Mouse (Mus musculus) T-helper 2 cell (primary cell): ENCODE results near the gene Dnajc13.

Experiments
- in situ Hi-C: fragments of 300-600 bp; cut with MboI, MseI; formaldehyde crosslinking; loops from one replicate; pipeline ENCODE4 v1.15.1; 2025; ENCODE audit warnings: high pct_unique_total_duplicates

The Dnajc13 gene

DNA sequence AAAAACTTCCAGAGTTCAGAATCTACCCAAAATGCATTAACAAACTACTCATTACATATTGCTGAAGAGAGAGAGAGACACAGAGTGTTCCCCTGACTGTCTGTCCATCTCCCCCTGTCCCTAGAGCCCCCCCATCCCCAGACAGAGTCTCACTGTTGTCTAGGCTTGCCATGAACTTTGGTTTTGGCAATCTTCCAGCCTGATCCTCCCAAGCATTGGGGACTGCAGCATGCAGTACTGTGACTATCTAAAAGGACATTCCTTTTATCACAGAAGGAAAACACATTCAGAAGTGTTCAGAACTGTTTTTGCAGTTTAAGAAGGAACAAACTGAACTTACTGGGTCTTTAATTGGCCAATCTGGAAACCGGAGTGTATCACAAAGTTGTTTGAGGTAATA is 74.0 kb downstream of the Dnajc13 start:
- in situ Hi-C loops, result no loop called here

DNA sequence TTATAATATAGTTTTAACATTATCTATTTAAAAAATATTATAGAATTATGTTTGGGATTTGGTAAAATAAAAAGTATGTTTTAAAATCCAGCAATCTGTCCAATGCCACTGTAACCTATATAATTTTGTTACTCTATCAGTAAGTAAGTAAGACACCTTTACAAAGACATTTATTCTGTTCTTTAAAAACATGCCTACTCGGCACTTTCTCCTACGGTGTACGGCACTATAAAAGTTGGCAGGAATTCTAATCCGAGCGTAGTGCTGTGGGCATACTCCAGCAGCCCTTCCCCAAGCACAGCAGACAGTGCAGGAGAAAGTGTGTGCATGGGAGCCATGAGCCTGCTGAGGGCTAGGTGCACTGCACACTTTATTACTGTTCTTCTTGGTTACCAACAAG is 75.7 kb downstream of the Dnajc13 start:
- in situ Hi-C loops, result no loop called here

GRCm38 (mm10) chr9:104183181-104183580 is 79.5 kb downstream of the Dnajc13 start:
- in situ Hi-C loops, result no loop called here

- in situ Hi-C loops, result no loop called here
These were observed 80.4 kb downstream of the Dnajc13 start for GRCm38 (mm10) chr9:104182328-104182727.

- in situ Hi-C loops, result no loop called here
These were observed 81.1 kb downstream of the Dnajc13 start for GRCm38 (mm10) chr9:104181626-104182025.

- in situ Hi-C loops, result no loop called here
These were observed 82.7 kb downstream of the Dnajc13 start for GRCm38 (mm10) chr9:104180046-104180445.

DNA sequence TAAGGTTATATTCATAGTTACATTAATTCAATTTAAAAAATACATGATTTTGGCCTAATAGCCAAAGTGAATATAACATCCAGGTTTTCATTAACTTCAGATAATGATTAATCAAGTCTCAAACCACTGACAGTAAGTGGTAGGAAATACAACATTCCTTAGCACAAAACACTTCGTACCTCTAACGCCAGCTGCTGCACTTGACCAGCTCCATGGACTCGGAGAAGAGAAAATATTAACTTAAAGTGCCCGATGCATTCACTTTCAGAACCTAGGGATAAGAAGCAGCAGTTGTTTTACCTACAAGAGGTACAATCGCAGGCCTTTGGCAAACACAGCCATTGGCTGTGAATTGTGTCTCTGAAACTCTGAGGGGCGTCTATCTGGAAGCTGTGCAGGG is 90.4 kb downstream of the Dnajc13 start:
- in situ Hi-C loops, result no loop called here

DNA sequence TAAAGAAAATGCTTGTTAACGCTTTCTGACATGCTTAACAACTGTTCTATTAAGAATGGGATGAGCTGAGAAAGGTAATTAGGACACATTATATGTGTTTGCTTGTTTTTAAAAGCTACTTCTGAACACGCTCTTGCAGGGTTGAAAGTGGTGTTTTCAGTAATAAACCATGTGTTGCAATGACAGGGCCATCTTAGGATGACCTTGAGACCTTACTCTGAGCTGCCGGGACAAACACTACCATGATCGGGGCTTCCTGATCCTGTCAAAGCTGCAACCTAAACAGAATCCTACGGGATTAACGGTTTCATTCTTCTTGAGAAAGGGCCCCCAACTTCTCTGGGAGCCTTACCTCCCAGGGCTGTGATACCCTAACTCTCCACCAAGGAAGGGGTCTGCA is 91.1 kb downstream of the Dnajc13 start:
- in situ Hi-C loops, result no loop called here

- in situ Hi-C loops, result no loop called here
These were observed 92.7 kb downstream of the Dnajc13 start for GRCm38 (mm10) chr9:104169986-104170385.

DNA sequence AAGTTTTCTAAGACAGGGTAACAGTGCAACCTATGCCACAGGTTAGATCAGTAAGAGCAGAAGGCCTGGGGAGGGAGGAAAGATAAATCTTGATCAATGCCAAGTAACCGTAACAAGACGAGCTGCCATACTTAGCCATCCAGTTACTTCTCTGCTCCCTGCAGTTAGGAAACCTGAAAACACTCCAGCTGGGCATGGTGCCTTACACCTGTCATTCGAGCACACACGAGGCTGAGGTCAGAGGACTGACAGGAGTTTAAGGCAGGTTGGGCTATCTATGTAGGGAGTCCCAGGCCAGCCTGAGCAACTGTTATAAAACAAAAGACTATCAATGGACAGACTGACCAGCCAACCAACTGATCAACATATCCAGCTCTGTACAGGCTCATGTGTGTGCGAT is 96.8 kb downstream of the Dnajc13 start:
- in situ Hi-C loops, result no loop called here

DNA sequence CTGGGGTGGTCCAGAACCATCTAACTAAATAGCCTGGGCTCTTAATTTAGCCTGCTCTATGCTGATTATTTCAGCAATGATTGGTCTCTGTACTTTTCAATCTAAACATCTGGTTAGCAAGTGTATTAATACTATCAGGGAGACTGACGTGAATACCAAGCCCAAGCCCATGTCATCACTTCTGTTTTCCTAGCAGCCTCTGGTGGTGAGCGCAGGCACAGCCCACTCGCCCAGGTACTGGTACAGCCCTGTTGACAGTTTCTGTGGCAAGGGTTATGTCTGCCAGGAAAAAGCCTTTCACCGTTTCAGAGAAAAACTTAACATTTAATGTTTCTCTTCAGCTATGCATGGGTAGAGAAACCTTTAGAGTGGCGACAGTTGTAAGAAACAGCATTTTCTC is 98.5 kb downstream of the Dnajc13 start:
- in situ Hi-C loops, result no loop called here

DNA sequence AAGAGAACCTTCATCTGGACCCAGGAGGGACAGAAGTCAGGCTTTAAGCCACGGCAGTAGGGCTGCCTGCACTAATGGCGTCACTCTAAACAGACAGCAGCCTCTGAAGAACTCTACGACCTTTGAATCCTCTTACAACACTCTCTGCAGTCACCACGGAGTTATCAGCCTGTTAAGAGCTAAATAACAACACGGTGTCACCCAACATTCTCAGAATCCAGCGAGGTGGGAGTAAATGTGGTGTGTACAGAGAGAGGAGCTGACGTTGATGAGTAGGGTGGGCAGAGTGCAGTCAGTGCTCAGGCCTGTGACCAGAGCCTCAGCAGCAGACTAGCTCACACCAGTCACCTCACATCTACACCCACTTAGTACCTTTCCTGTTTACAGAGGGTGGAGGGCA is 101.6 kb downstream of the Dnajc13 start:
- in situ Hi-C loops, result no loop called here

- in situ Hi-C loops, result no loop called here
These were observed 105.4 kb downstream of the Dnajc13 start for GRCm38 (mm10) chr9:104157291-104157690.

DNA sequence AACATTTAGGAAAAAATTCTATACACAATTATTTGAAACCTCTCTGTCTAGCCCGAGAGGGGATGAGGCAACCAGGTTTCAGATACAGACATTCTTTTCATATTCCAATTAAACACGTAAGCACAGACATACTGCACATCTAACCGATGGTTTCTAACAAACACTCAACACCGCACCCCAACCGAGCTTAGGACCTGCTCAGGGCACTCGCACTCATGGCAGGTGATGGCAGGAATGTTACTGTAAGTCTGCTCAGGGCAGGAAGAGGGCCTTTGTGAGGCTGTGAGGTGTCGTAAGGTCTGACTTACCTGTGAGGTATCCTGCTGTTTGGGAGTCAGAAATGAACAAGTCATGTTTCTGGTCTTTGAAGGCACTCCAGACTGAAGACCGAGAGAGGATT is 106.2 kb downstream of the Dnajc13 start:
- in situ Hi-C loops, result no loop called here

GRCm38 (mm10) chr9:104155100-104155715 is 107.5 kb downstream of the Dnajc13 start:
- in situ Hi-C loops, result no loop called here

DNA sequence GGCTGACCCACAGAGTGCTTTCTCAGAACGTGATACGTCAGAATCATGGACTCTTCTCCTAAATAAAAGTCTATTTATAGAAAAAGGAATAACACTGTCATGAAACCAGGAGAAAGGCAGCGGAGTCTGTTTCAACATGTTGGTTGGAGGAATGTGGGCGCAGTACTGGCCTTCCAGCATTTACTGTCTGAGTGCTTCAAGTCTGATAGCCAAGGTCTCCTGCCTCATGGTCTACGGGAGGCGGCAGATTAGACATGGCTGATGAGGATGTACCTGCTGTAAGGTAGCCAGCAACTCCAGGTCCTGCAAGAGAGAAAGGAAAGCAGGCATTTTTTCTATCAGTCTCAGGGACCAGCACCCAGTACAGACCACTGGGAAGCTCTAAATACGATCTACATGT is 110.6 kb downstream of the Dnajc13 start:
- in situ Hi-C loops, result no loop called here

GRCm38 (mm10) chr9:104148969-104149368 is 113.8 kb downstream of the Dnajc13 start:
- in situ Hi-C loops, result no loop called here

- in situ Hi-C loops, result no loop called here
These were observed 116.0 kb downstream of the Dnajc13 start for GRCm38 (mm10) chr9:104146683-104147082.

GRCm38 (mm10) chr9:104144314-104144996 is 118.3 kb downstream of the Dnajc13 start:
- in situ Hi-C loops, result no loop called here

GRCm38 (mm10) chr9:104142805-104143204 is 119.9 kb downstream of the Dnajc13 start:
- in situ Hi-C loops, result no loop called here

- in situ Hi-C loops, result no loop called here
These were observed 122.4 kb downstream of the Dnajc13 start for GRCm38 (mm10) chr9:104140351-104140750.

- in situ Hi-C loops, result no loop called here
These were observed 132.5 kb downstream of the Dnajc13 start for GRCm38 (mm10) chr9:104130141-104130755.

GRCm38 (mm10) chr9:104128110-104128509 is 134.6 kb downstream of the Dnajc13 start:
- in situ Hi-C loops, result no loop called here
